Mouse (Mus musculus) heart, adult 2 months (tissue): ENCODE results near the gene Bcs1l. TPM values are rescaled to one million over a fixed set of nuclear protein-coding genes. Genes with fewer than 3 reads are reported as not detected.

Experiments used
- DNase-seq, 2 experiments: peaks; one replicate each; pipeline ENCODE4 v3.0.0; 2021
- H3K27ac ChIP-seq: fragments of 200-600 bp; 2 replicates; pipeline ENCODE4 v1.8.1; 2022
- H3K27me3 ChIP-seq: fragments of 200-500 bp; 2 replicates; pipeline ENCODE4 v1.6.1; 2012; ENCODE audit warnings: mild to moderate bottlenecking, low read length, inconsistent platforms, mixed read lengths; ENCODE audit not compliant: control insufficient read depth, insufficient read depth
- H3K36me3 ChIP-seq: fragments of 200-500 bp; 2 replicates; pipeline ENCODE4 v1.6.1; 2012; ENCODE audit warnings: low read length, inconsistent platforms; ENCODE audit not compliant: control insufficient read depth, insufficient read depth
- H3K4me1 ChIP-seq: fragments of 200-500 bp; 2 replicates; pipeline ENCODE4 v1.6.1; 2011; ENCODE audit warnings: low read length; ENCODE audit not compliant: control insufficient read depth, insufficient read depth
- H3K4me3 ChIP-seq: fragments of 200-600 bp; 2 replicates; pipeline ENCODE4 v1.8.1; 2022
- H3K79me2 ChIP-seq: fragments of 200-500 bp; replicated peaks from 2 replicates; pipeline ENCODE4 v1.6.1; 2012; ENCODE audit warnings: mild to moderate bottlenecking, inconsistent platforms, low read length, moderate library complexity, mixed read lengths; ENCODE audit not compliant: control insufficient read depth, insufficient read depth
- H3K9ac ChIP-seq: fragments of 200-500 bp; 2 replicates; pipeline ENCODE4 v1.6.1; 2012; ENCODE audit warnings: low read depth, mild to moderate bottlenecking, control low read depth, inconsistent platforms, low read length, mixed read lengths
- CTCF ChIP-seq: fragments of 200-600 bp; IDR thresholded peaks from 2 replicates; pipeline ENCODE4 v1.8.1; 2022; ENCODE audit warnings: antibody characterized with exemption, mild to moderate bottlenecking, moderate library complexity
- EP300 ChIP-seq: fragments of 200-500 bp; IDR thresholded peaks from 2 replicates; pipeline ENCODE4 v1.6.1; 2011; ENCODE audit warnings: low read depth, low read length, control low read depth; ENCODE audit not compliant: insufficient read depth
- POLR2A ChIP-seq: fragments of 200-500 bp; IDR thresholded peaks from 2 replicates; pipeline ENCODE4 v1.6.1; 2011; ENCODE audit warnings: mild to moderate bottlenecking, low read depth, low read length, control low read depth; ENCODE audit not compliant: insufficient read depth
- WGBS: fragments of 180-500 bp; shearing (Covaris S2); methylation state at CpG from one replicate; pipeline ENCODE4 v1.1.7; 2018; 5-methylcytosine and 5-hydroxymethylcytosine counted together
- intact Hi-C: fragments of 180-260 bp; cut with DNase I; formaldehyde crosslinking; loops from one replicate; pipeline ENCODE4 v1.15.1; 2025
- microRNA-seq, 2 experiments: library from miRNA; unstranded; fragments of <30 nt; microRNA quantifications; one replicate each; pipeline ENCODE4 v1.2.0; 2021
- polyA plus RNA-seq: library from polyadenylated mRNA; depleted of rRNA; stranded (reverse); fragments of >200 nt; gene quantifications from 2 replicates; pipeline ENCODE4 v1.2.3, GENCODE M21; 2012; rRNA removed
- total RNA-seq, 2 experiments: library from RNA; stranded (reverse); gene quantifications; 2 replicates each; pipeline ENCODE4 v1.2.3; 2021

The Bcs1l gene
- total and polyA plus RNA-seq, 3 experiments = 28.4 to 44.4 (median 30.9) TPM

DNA sequence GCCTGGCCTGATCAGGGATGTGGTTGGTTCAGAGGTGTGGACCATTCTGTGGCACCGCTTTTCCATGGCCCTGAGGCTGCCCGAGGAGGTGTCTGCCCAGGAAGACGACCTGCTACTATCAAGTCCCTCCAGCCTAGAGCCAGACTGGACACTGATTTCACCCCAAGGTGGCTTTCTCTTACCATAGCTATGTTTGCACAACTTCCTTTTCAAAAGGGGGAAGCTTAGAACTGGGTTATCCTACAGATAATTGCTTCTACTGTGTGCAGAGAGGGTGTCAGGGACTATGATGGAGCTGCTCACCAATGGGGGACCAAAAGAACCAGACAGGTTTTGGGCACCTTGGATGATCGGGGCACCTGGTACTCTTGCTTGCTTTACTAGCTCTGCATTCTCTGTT is 44.6 kb downstream of the Bcs1l start:
- Histone ChIP-seq H3K4me1 (no peaks in the 10 kb centered on the region), H3K9ac (no peak overlapping the region), H3K4me3 (no peak overlapping the region), H3K36me3 (no peaks in the 10 kb centered on the region), H3K27me3 (no peaks in the 10 kb centered on the region), H3K79me2 (no peaks in the 10 kb centered on the region), H3K27ac (no peak overlapping the region)
- no peak for DNase-seq
- intact Hi-C loops = no loop called here
- 78% methylated on average over 4 of the region's 4 CpGs for WGBS
- TF ChIP-seq EP300 = no peak
- TF ChIP-seq CTCF = no peak
- TF ChIP-seq POLR2A = no peak

Small RNA genes within 50 kb of the gene (microRNA-seq; reads per million reads assigned to microRNA genes)
- gene Gm25035 = 0 reads per million in 2 experiments

Other genes starting within 250 kb of the Bcs1l start
- gene Catip, start 226.2 kb upstream of the Bcs1l start, total RNA-seq = under 1 TPM; 0.29 to 0.34 TPM
- 1.1 and 2.3 TPM in 2 replicates for gene Catip, start 226.2 kb upstream of the Bcs1l start, polyA plus RNA-seq
- 1 to 10 TPM; 5.2 to 5.8 TPM for gene Slc11a1, start 213.1 kb upstream of the Bcs1l start, total RNA-seq
- 12.3 and 13.0 TPM in 2 replicates for gene Slc11a1, start 213.1 kb upstream of the Bcs1l start, polyA plus RNA-seq
- 100 to 1,000 TPM; 122 to 137 TPM for gene Ctdsp1, start 196.8 kb upstream of the Bcs1l start, total RNA-seq
- gene Ctdsp1, start 196.8 kb upstream of the Bcs1l start, polyA plus RNA-seq = 122 and 127 TPM in 2 replicates
- under 1 TPM; 0.80 to 0.97 TPM for gene Vil1, start 178.9 kb upstream of the Bcs1l start, total RNA-seq
- gene Vil1, start 178.9 kb upstream of the Bcs1l start, polyA plus RNA-seq = 0.27 and 0.29 TPM in 2 replicates
- gene Cnot9, start 82.2 kb upstream of the Bcs1l start, total RNA-seq = 10 to 100 TPM; 11.8 to 12.6 TPM
- gene Cnot9, start 82.2 kb upstream of the Bcs1l start, polyA plus RNA-seq = 10.0 and 18.3 TPM in 2 replicates
- gene Plcd4, start 45.4 kb upstream of the Bcs1l start, total RNA-seq = not detected
- gene Plcd4, start 45.4 kb upstream of the Bcs1l start, polyA plus RNA-seq = 0.08 TPM in 1 of 2 replicates, not detected in the other
- gene Usp37, start 44.0 kb upstream of the Bcs1l start, total RNA-seq = 1 to 10 TPM; 6.5 to 8.1 TPM
- 2.9 and 5.2 TPM in 2 replicates for gene Usp37, start 44.0 kb upstream of the Bcs1l start, polyA plus RNA-seq
- gene Zfp142, start within 50 bp of the Bcs1l start, total RNA-seq = 10 to 100 TPM in 1 of 2 experiments, 1 to 10 TPM in 1; 10.0 to 13.7 TPM
- 9.2 and 13.3 TPM in 2 replicates for gene Zfp142, start within 50 bp of the Bcs1l start, polyA plus RNA-seq
- 10 to 100 TPM; 15.9 to 20.5 TPM for gene Rnf25, start 13.1 kb downstream of the Bcs1l start, total RNA-seq
- 33.0 and 50.6 TPM in 2 replicates for gene Rnf25, start 13.1 kb downstream of the Bcs1l start, polyA plus RNA-seq
- under 1 TPM; 0.55 to 0.66 TPM for gene Stk36, start 13.2 kb downstream of the Bcs1l start, total RNA-seq
- 0.56 and 1.5 TPM in 2 replicates for gene Stk36, start 13.2 kb downstream of the Bcs1l start, polyA plus RNA-seq
- 10 to 100 TPM in 1 of 2 experiments, 1 to 10 TPM in 1; 9.7 to 10.9 TPM for gene Ttll4, start 73.5 kb downstream of the Bcs1l start, total RNA-seq
- 6.6 and 15.5 TPM in 2 replicates for gene Ttll4, start 73.5 kb downstream of the Bcs1l start, polyA plus RNA-seq
- 10 to 100 TPM; 10.1 to 18.1 TPM for gene Cyp27a1, start 125.3 kb downstream of the Bcs1l start, total RNA-seq
- 17.0 and 22.2 TPM in 2 replicates for gene Cyp27a1, start 125.3 kb downstream of the Bcs1l start, polyA plus RNA-seq
- gene Prkag3, start 160.9 kb downstream of the Bcs1l start, total RNA-seq = 1 to 10 TPM; 1.1 to 1.3 TPM
- gene Prkag3, start 160.9 kb downstream of the Bcs1l start, polyA plus RNA-seq = 2.1 and 3.0 TPM in 2 replicates
- gene Wnt6, start 183.6 kb downstream of the Bcs1l start, total RNA-seq = under 1 TPM; 0.32 to 0.70 TPM
- 0.38 and 0.39 TPM in 2 replicates for gene Wnt6, start 183.6 kb downstream of the Bcs1l start, polyA plus RNA-seq
- not detected for gene Wnt10a, start 203.2 kb downstream of the Bcs1l start, total RNA-seq
- gene Wnt10a, start 203.2 kb downstream of the Bcs1l start, polyA plus RNA-seq = not detected in 2 replicates